Mouse (Mus musculus): ENCODE measurements around the gene Serpinf2. TPM values are rescaled to one million over a fixed set of nuclear protein-coding genes. Genes with fewer than 3 reads are reported as not detected.

Serpinf2 gene
- 0.28 and 0.30 TPM in 2 replicates for polyA plus RNA-seq (2015; fragmentation: Nextera tagmentation; extraction: Ambion mirVana)

DNA sequence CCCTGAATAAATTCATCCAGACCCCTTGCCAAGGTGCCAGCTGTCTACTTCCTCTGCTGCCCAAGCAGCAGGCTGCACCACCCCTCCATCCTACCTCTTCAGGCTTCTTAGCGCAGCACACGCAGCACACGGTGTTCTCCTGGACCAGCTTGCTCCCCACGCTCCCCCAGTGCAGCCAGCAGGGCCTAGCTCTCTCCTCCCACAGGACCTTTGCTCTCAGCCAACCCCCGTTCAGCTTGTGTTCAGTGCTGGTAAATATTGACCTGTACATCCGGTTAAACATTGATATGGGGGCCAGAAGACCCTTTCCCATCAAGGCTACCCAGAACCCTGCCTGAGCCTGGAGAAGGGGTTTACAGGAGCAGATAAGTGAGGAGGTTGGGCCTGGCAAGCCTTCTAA lies at the start of gene Serpinf2:
TSS of gene Serpinf2 (minus strand) at position 229 of the 400 bp plus-strand sequence.

GRCm38 (mm10) chr11:75486601-75487285 lies 47.4 kb upstream of the Serpinf2 start, which contains the start of gene Prpf8:
Prpf8 (plus strand) TSS chr11:75486816.

GRCm38 (mm10) chr11:75460844-75461742 lies 21.7 kb upstream of the Serpinf2 start, which contains the start of gene Tlcd2:
Tlcd2 (plus strand) TSS chr11:75461715.

GRCm38 (mm10) chr11:75453991-75454930 lies 14.9 kb upstream of the Serpinf2 start, which contains the start of gene Wdr81:
Wdr81 (minus strand) TSS chr11:75454717.

DNA sequence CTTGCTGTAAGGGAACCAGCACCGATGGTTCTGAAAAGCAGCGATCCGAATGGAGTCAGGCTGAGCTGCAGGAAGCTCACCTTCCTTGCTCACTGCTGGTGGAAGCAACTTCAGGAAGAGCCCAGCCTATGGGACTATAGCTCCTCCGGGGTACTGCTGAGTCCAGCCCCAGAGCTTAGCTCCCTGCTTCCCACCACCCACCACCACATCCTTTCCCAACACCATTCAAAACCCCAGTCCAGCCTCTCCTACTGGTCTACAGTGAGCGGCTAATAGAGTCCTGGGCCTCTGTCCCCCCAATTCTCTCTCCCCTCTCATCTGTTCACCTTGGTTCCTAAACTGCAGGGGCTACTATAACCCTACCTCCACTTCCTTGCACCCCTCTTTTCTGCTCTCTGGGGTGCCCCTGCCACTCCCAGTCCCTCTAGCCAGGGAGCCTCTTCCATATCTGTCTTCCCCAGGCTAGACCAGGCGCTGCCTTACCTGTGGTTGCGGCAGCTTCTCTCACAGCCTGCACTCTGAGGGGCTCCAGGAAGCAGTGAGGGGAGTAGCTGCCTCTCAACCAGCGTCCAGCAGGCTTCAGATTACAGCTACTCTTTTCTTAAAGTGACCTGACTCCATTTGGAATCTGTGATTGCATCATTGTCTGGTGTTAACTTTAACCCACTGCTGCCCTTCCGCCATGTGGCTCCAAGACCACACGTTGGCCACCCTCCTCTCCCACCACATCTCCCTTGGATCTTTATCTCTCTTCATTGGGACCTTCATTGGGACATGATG lies 17.2 kb downstream of the Serpinf2 start, which contains the start of gene Serpinf1:
TSS of gene Serpinf1 (minus strand) at position 689 of the 780 bp plus-strand sequence.

MicroRNA genes within 50 kb of the gene (microRNA counts, 519-probe panel; counts per million panel counts)
- microRNA mmu-miR-22, result 8,516 counts per million, percentile 83 among the panel's probes with 10 or more counts

Other genes starting within 250 kb of the Serpinf2 start
- 13.0 and 14.9 TPM in 2 replicates for gene Dph1, start 248.3 kb downstream of the Serpinf2 start, polyA plus RNA-seq (2015; fragmentation: Nextera tagmentation; extraction: Ambion mirVana)
- 2.6 and 4.7 TPM in 2 replicates for gene Rtn4rl1, start 245.8 kb downstream of the Serpinf2 start, polyA plus RNA-seq (2015; fragmentation: Nextera tagmentation; extraction: Ambion mirVana)
- gene Rpa1, start 91.3 kb downstream of the Serpinf2 start, polyA plus RNA-seq (2015; fragmentation: Nextera tagmentation; extraction: Ambion mirVana), result 114 and 136 TPM in 2 replicates
- 7.0 and 7.8 TPM in 2 replicates for gene Smyd4, start 91.2 kb downstream of the Serpinf2 start, polyA plus RNA-seq (2015; fragmentation: Nextera tagmentation; extraction: Ambion mirVana)
- 18.7 and 22.6 TPM in 2 replicates for gene Serpinf1, start 16.9 kb downstream of the Serpinf2 start, polyA plus RNA-seq (2015; fragmentation: Nextera tagmentation; extraction: Ambion mirVana)
- gene Wdr81, start 15.1 kb upstream of the Serpinf2 start, polyA plus RNA-seq (2015; fragmentation: Nextera tagmentation; extraction: Ambion mirVana), result 15.2 and 16.0 TPM in 2 replicates
- 12.8 and 15.4 TPM in 2 replicates for gene Tlcd2, start 22.1 kb upstream of the Serpinf2 start, polyA plus RNA-seq (2015; fragmentation: Nextera tagmentation; extraction: Ambion mirVana)
- gene Prpf8, start 47.2 kb upstream of the Serpinf2 start, polyA plus RNA-seq (2015; fragmentation: Nextera tagmentation; extraction: Ambion mirVana), result 23.3 and 24.4 TPM in 2 replicates
- 0.40 and 0.95 TPM in 2 replicates for gene Rilp, start 70.5 kb upstream of the Serpinf2 start, polyA plus RNA-seq (2015; fragmentation: Nextera tagmentation; extraction: Ambion mirVana)
- 5.2 and 7.0 TPM in 2 replicates for gene Scarf1, start 73.9 kb upstream of the Serpinf2 start, polyA plus RNA-seq (2015; fragmentation: Nextera tagmentation; extraction: Ambion mirVana)
- gene Slc43a2, start 92.1 kb upstream of the Serpinf2 start, polyA plus RNA-seq (2015; fragmentation: Nextera tagmentation; extraction: Ambion mirVana), result 5.9 and 6.3 TPM in 2 replicates
- gene Pitpna, start 148.5 kb upstream of the Serpinf2 start, polyA plus RNA-seq (2015; fragmentation: Nextera tagmentation; extraction: Ambion mirVana), result 42.1 and 45.8 TPM in 2 replicates
- 29.2 and 34.8 TPM in 2 replicates for gene Inpp5k, start 191.4 kb upstream of the Serpinf2 start, polyA plus RNA-seq (2015; fragmentation: Nextera tagmentation; extraction: Ambion mirVana)
- 19.4 and 24.4 TPM in 2 replicates for gene Myo1c, start 210.9 kb upstream of the Serpinf2 start, polyA plus RNA-seq (2015; fragmentation: Nextera tagmentation; extraction: Ambion mirVana)
- gene Crk, start 239.7 kb upstream of the Serpinf2 start, polyA plus RNA-seq (2015; fragmentation: Nextera tagmentation; extraction: Ambion mirVana), result 35.3 and 41.5 TPM in 2 replicates

Measured in spleen, postnatal 0 days (tissue).